Mouse (Mus musculus): ENCODE measurements at regions not wholly inside any gene's neighbourhood (a gene's known extent, or its start where the extent isn't known, plus 50 kb on each side); places are given as distances from the start of the nearest gene placed in this dataset.

DNA sequence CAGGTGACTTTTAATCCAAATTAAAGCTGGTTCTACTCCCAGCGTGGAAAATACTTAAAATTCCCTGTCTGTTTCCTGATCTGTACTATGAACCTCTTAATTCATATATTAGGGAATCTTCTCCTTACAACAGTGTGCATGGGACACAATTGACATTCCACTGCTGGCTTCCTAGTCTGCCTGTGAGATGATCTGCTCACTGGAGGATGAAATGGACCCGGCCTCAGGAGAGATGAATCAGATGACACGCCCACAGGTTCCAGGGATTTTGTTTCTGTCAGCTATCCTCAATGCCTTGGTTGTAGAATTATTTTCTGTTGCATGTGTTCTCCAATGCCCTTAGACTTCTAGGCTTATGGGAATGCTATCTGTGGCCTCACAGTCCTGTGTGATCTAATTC lies 231.9 kb upstream of the Ntm start:
- H3K36me3 ChIP-seq (ENCODE audit: insufficient read depth, low read length), result no peaks in the 10 kb centered on the region
- H3K4me3 ChIP-seq (ENCODE audit: low read depth, low read length), result no peak overlapping the region
- H3K9me3 ChIP-seq (ENCODE audit: low read length), result no peaks in the 10 kb centered on the region
- no peaks in the 10 kb centered on the region for H3K27me3 ChIP-seq (ENCODE audit: insufficient read depth, low read length)
- no peaks in the 10 kb centered on the region for H3K4me1 ChIP-seq (ENCODE audit: insufficient read depth, low read length)
- H3K9ac ChIP-seq (replicated peaks; ENCODE audit: low read length, poor library complexity, severe bottlenecking), result no peak overlapping the region
- 75% methylated on average over 3 of the region's 3 CpGs for WGBS
- no peak overlapping the region for H3K27ac ChIP-seq (ENCODE audit: low read depth, low read length)
- H3K4me2 ChIP-seq (ENCODE audit: low read depth, low read length, poor library complexity, severe bottlenecking), result no peak overlapping the region
- DNase-seq (ENCODE audit: low spot score) (no peak), ATAC-seq (ENCODE audit: low FRiP score) (no peak)
- TF ChIP-seq CTCF (IDR thresholded peaks at IDR 0.05), result no peak

GRCm38 (mm10) chr9:30202411-30202810 lies 224.5 kb upstream of the Snx19 start:
- WGBS, result 81% methylated on average over 3 of the region's 3 CpGs
- H3K36me3 ChIP-seq (ENCODE audit: insufficient read depth, low read length), result no peaks in the 10 kb centered on the region
- no peak for DNase-seq (ENCODE audit: low spot score)
- H3K4me3 ChIP-seq (ENCODE audit: low read depth, low read length), result no peak overlapping the region
- no peaks in the 10 kb centered on the region for H3K9me3 ChIP-seq (ENCODE audit: low read length)
- H3K27me3 ChIP-seq (ENCODE audit: insufficient read depth, low read length), result no peaks in the 10 kb centered on the region
- ATAC-seq (ENCODE audit: low FRiP score), result no peak
- TF ChIP-seq CTCF (IDR thresholded peaks at IDR 0.05), result no peak
- no peak overlapping the region for H3K9ac ChIP-seq (replicated peaks; ENCODE audit: low read length, poor library complexity, severe bottlenecking)
- H3K27ac ChIP-seq (ENCODE audit: low read depth, low read length), result no peak overlapping the region
- peaks cover 4% of the 10 kb centered on the region; the same call in 1 of the 2 replicates for H3K4me1 ChIP-seq (ENCODE audit: insufficient read depth, low read length)
- no peak overlapping the region for H3K4me2 ChIP-seq (ENCODE audit: low read depth, low read length, poor library complexity, severe bottlenecking)

GRCm38 (mm10) chr9:30207631-30208030 lies 219.3 kb upstream of the Snx19 start:
- ATAC-seq (ENCODE audit: low FRiP score), result no peak
- TF ChIP-seq CTCF (IDR thresholded peaks at IDR 0.05), result no peak

DNA sequence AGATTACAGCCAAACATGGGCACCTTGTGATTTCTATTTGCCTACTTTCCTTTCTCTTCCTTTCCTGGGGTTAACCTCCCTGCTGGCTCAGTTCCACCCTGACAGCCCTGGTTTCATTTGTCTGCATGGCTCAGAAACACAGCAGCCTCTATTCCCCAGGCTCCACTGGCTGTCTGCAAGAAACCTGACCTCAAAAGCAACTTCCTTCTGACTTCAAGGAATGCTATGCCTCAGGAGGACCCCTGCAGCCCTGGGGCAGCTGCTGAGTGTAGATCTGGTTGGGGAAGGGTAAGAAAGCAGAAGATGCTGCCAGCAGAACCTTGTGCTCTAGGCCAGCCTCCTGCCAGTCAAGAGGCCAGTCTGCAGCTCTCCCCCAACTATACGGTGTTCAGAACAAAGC lies 217.1 kb upstream of the Snx19 start:
- no peak for TF ChIP-seq CTCF (IDR thresholded peaks at IDR 0.05)
- Histone ChIP-seq H3K9ac (replicated peaks; ENCODE audit: low read length, poor library complexity, severe bottlenecking) (no peak overlapping the region), H3K9me3 (ENCODE audit: low read length) (no peaks in the 10 kb centered on the region), H3K4me1 (ENCODE audit: insufficient read depth, low read length) (0 out of 2 replicates have a peak, but pooled peaks cover 2% of the 10 kb centered on the region), H3K27me3 (ENCODE audit: insufficient read depth, low read length) (no peaks in the 10 kb centered on the region), H3K4me2 (ENCODE audit: low read depth, low read length, poor library complexity, severe bottlenecking) (no peak overlapping the region), H3K36me3 (ENCODE audit: insufficient read depth, low read length) (no peaks in the 10 kb centered on the region), H3K27ac (ENCODE audit: low read depth, low read length) (no peak overlapping the region), H3K4me3 (ENCODE audit: low read depth, low read length) (no peak overlapping the region)
- WGBS, result 11% methylated on average over 1 of the region's 1 CpGs
- ATAC-seq (ENCODE audit: low FRiP score) (no peak), DNase-seq (ENCODE audit: low spot score) (no peak)

More at GRCm38 (mm10) chr9:30207631-30208030, 219.3 kb upstream of the Snx19 start:
- no peak for DNase-seq (ENCODE audit: low spot score)
- Histone ChIP-seq H3K4me1 (ENCODE audit: insufficient read depth, low read length) (0 out of 2 replicates have a peak, but pooled peaks cover 2% of the 10 kb centered on the region), H3K36me3 (ENCODE audit: insufficient read depth, low read length) (no peaks in the 10 kb centered on the region), H3K4me2 (ENCODE audit: low read depth, low read length, poor library complexity, severe bottlenecking) (no peak overlapping the region), H3K27me3 (ENCODE audit: insufficient read depth, low read length) (no peaks in the 10 kb centered on the region), H3K9ac (replicated peaks; ENCODE audit: low read length, poor library complexity, severe bottlenecking) (no peak overlapping the region), H3K4me3 (ENCODE audit: low read depth, low read length) (no peak overlapping the region), H3K27ac (ENCODE audit: low read depth, low read length) (no peak overlapping the region), H3K9me3 (ENCODE audit: low read length) (no peaks in the 10 kb centered on the region)
- WGBS, result 83% methylated on average over 4 of the region's 4 CpGs

DNA sequence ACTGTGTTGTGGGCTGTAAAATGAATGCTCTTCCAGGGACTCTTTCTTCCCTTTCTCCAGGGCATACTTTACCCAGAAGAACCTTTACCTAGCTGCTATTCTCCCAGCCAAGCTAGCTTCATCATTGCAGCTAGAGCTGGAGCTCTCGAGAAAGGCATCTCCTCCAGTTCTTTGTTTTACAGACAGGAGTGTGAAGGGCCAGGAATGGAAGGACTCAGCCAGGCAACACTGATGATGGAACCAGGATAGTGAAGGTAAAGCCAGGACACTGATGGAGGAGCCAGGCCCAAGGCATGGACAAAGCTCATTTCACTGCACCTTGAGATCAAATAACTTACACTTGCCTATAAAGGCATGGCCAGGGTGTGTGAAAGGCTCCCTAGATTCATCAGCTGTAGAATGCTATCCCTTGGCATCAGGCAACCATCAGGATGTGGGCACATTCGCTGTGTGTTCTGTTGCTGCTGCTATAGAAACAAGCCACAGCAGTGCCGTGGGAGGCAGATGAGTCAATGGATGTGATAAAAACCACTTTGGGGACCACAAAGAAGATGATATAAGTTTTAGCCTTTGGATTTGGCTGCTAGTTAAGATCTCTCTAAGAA lies 214.3 kb upstream of the Snx19 start:
- no peak overlapping the region for H3K4me3 ChIP-seq (ENCODE audit: low read depth, low read length)
- DNase-seq (ENCODE audit: low spot score) (no peak), ATAC-seq (ENCODE audit: low FRiP score) (no peak)
- no peak overlapping the region for H3K27ac ChIP-seq (ENCODE audit: low read depth, low read length)
- no peaks in the 10 kb centered on the region for H3K36me3 ChIP-seq (ENCODE audit: insufficient read depth, low read length)
- no peaks in the 10 kb centered on the region for H3K9me3 ChIP-seq (ENCODE audit: low read length)
- WGBS, result 86% methylated on average over 3 of the region's 3 CpGs
- no peak for TF ChIP-seq CTCF (IDR thresholded peaks at IDR 0.05)
- H3K27me3 ChIP-seq (ENCODE audit: insufficient read depth, low read length), result no peaks in the 10 kb centered on the region
- no peak overlapping the region for H3K4me2 ChIP-seq (ENCODE audit: low read depth, low read length, poor library complexity, severe bottlenecking)
- 0 out of 2 replicates have a peak, but pooled peaks cover 2% of the 10 kb centered on the region for H3K4me1 ChIP-seq (ENCODE audit: insufficient read depth, low read length)
- H3K9ac ChIP-seq (replicated peaks; ENCODE audit: low read length, poor library complexity, severe bottlenecking), result no peak overlapping the region

GRCm38 (mm10) chr9:30234501-30235163 lies 192.3 kb upstream of the Snx19 start:
- ATAC-seq (ENCODE audit: low FRiP score) (no peak), DNase-seq (ENCODE audit: low spot score) (no peak)
- Histone ChIP-seq H3K36me3 (ENCODE audit: insufficient read depth, low read length) (no peaks in the 10 kb centered on the region), H3K9me3 (ENCODE audit: low read length) (no peaks in the 10 kb centered on the region), H3K4me1 (ENCODE audit: insufficient read depth, low read length) (peaks cover 2% of the 10 kb centered on the region; the same call in 1 of the 2 replicates), H3K4me2 (ENCODE audit: low read depth, low read length, poor library complexity, severe bottlenecking) (no peak overlapping the region), H3K27me3 (ENCODE audit: insufficient read depth, low read length) (no peaks in the 10 kb centered on the region), H3K27ac (ENCODE audit: low read depth, low read length) (no peak overlapping the region), H3K4me3 (ENCODE audit: low read depth, low read length) (no peak overlapping the region), H3K9ac (replicated peaks; ENCODE audit: low read length, poor library complexity, severe bottlenecking) (no peak overlapping the region)
- WGBS, result 61% methylated on average over 8 of the region's 8 CpGs
- no peak for TF ChIP-seq CTCF (IDR thresholded peaks at IDR 0.05)

Measured in midbrain, postnatal 0 days (tissue).